Mouse (Mus musculus) adrenal gland, adult 18-20 months (tissue): ENCODE data around the gene Aatk. TPM values are rescaled to one million over a fixed set of nuclear protein-coding genes. Genes with fewer than 3 reads are reported as not detected.

Experiments
- DNase-seq, 2 experiments: peaks; one replicate each; pipeline ENCODE4 v3.0.0; 2021 to 2022; ENCODE audit warnings: low spot score in 2 of 2
- microRNA-seq, 2 experiments: library from miRNA; unstranded; fragments of <30 nt; microRNA quantifications; one replicate each; pipeline ENCODE4 v1.2.0; 2021; ENCODE audit warnings: borderline number of aligned reads in 2 of 2
- total RNA-seq, 2 experiments: library from RNA; stranded (reverse); gene quantifications; 1 replicate in 1 of 2; 2 replicates in 1 of 2; pipeline ENCODE4 v1.2.3; 2021

Aatk gene
- total RNA-seq, 2 experiments from 2014 or later = 10.3 to 22.0 TPM

GRCm38 (mm10) chr11:119958856-119959255 is 88.1 kb downstream of the Aatk start:
- no peak for DNase-seq

Small RNA genes lying within 50 kb of the gene (microRNA-seq; reads per million reads assigned to microRNA genes)
- gene Gm25948 (0 to 0.95 reads per million in 2 experiments), gene Mir3065 (0 reads per million in 2 experiments), gene Mir338 (0 reads per million in 2 experiments)

Other genes starting within 250 kb of the Aatk start
- 10 to 100 TPM; 32.3 to 33.3 TPM for gene Chmp6, start 133.7 kb downstream of the Aatk start, total RNA-seq
- 10 to 100 TPM; 16.5 to 31.7 TPM for gene Baiap2, start 104.4 kb downstream of the Aatk start, total RNA-seq
- 10 to 100 TPM; 11.7 to 90.0 TPM for gene Cep131, start 39.7 kb upstream of the Aatk start, total RNA-seq
- 10 to 100 TPM; 12.3 to 15.4 TPM for gene Tepsin, start 51.6 kb upstream of the Aatk start, total RNA-seq
- gene Ndufaf8, start 51.8 kb upstream of the Aatk start, total RNA-seq = 10 to 100 TPM; 54.9 to 62.9 TPM
- gene Slc38a10, start 104.2 kb upstream of the Aatk start, total RNA-seq = 100 to 1,000 TPM; 147 to 177 TPM
- gene Bahcc1, start 185.8 kb upstream of the Aatk start, total RNA-seq = 1 to 10 TPM; 7.8 to 8.9 TPM